Mouse (Mus musculus) spleen, embryonic (tissue): Measurements from ENCODE around the gene Pakap.

Experiments
- CTCF ChIA-PET: fragments of 350-600 bp; sonication (Branson Sonifier 250); formaldehyde crosslinking; loops from one replicate; lab custom pipeline; 2022; lab: Charles Lee

Gene Pakap

DNA sequence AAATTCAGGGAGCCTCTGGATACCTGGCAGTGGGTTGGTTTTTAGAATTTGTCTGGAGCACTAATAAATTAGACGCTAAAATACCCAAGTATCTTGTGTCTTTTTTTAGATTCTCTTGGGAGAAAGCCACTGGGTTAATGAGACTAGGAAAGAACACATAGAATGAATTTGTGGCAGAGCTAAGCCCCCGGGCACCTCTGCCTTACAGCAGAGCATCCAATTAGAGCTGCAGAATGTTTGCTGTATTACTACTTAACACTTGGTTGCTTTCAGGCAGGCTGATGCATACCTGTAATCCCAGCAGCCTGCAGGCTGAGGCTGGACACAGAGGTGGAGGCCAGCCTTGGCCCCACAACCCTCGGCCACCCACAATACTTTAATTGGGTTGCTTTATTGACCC, 261.8 kb downstream of the Pakap start:
- CTCF ChIA-PET = interaction anchor here (0.6 to 0.9 kb wide), 2 partner anchors 7 to 31 kb away, joined by 5 to 23 read pairs; no protein-coding TSS in a partner anchor

DNA sequence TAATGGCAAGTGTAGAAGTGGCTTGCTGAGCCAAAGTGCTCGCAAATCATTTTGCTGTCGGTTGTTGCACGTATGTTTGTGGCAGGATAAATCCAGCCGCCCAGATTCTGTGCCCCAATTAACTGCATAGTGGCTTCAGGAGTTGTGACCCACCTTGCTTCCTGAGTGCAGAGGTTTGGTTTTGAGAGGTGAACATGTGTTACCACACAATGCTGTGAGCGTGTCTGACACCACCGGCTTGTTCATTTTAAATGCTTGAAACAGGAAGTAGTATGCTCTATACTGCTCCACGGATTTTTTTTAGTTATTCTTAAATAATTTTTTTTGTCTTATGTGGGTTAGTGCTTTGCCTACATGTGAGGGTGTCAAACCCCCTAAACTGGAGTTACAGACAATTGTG, 264.3 kb downstream of the Pakap start:
- CTCF ChIA-PET = no interaction called here

DNA sequence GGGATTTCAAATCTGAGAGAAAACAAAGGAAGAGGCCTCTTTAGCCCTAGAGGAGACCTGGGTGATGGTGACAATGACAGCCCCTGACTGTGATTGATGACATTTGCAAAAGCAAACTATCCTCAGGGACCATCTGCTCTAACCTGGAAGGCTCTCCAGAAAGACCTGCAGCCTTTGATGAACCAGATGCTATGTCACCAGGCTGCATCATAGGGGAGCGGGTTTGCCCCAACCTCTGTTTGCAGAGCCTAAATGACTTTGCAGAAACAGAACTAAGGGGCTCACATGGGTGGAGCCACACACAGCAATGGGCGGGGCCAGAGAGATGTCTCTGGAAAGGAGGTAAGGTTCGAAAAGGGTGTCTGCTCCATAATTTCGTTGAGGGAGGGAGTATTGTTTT, 265.1 kb downstream of the Pakap start:
- CTCF ChIA-PET = no interaction called here

DNA sequence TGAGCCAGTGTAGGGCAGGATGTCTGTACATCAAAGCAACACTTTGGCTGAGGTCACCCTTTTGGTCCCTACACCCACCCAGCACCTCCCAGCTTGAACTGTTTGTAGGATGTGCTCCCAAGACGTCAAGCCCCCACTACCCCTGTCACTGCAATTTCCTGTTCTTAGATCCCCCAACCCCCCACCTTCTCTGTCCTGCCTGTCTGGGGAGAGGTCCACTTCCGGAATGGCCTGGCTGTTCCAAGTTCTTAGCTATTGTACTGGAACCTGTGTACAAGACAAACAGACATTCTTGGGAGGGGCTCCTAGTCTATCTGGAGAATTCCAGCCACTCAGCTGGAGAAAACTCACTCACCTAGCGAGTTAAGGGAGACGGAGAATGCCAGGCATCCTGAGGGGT, 266.2 kb downstream of the Pakap start:
- CTCF ChIA-PET = no interaction called here

DNA sequence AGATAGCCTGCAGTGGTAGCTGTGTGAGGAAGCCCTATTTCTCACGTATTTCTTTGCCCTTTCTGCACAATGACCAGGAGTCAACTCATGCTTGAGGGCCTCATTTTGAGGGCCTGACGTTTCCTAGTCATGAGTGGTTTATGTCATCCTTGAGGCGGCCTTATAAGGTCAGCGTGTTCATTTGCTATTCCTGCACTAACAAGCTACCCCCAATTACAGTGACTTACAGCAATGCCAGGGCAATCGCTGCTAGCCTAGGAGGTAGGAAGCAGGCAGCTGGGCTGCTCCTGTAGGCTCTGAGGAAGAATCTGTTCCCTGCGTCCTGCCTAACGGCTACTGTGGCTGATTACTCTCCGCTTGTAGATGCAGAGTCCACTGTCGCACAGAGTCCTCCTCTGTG, 269.1 kb downstream of the Pakap start:
- CTCF ChIA-PET = no interaction called here

DNA sequence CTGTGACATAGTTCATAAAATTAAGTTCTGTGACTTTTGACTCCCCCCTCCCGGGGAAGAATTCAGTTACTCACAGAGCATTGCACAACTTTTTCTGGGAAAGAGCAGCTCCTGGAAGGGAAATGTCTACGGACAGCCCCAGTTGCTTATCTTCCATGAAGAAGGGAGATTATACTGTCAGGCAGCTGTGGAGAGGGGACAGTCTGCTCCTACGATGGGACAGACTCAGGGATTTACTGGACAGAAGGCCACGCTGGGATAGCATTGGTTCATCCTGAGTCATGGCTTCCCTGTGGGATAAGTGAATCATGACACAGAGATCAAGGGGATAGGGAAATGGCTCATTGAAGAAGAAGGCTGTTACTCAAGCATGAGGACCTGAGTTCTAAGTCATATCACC, 271.4 kb downstream of the Pakap start:
- CTCF ChIA-PET = no interaction called here

DNA sequence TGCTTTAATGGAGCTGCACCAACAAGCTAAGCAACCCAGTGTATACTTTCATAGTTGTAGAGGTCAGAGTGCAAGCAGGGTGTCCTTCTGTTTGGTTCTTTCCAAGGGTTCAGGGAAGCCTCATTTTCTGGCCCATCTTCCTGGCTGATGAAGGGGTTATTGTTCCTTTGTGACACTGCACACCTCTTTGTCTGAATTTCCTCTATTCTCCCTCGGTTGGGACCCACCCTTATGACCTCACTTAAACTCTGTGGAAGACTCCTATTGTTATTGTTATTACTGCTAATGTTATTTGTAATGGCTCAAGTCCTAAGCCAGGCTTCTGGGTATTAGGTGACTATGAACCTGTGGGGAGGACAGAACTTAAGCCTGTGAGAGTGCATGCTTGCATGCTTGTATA, 273.9 kb downstream of the Pakap start:
- CTCF ChIA-PET = interaction anchor here (0.6 kb wide), 2 partner anchors 67 to 166 kb away, joined by 4 to 7 read pairs; no protein-coding TSS in a partner anchor

DNA sequence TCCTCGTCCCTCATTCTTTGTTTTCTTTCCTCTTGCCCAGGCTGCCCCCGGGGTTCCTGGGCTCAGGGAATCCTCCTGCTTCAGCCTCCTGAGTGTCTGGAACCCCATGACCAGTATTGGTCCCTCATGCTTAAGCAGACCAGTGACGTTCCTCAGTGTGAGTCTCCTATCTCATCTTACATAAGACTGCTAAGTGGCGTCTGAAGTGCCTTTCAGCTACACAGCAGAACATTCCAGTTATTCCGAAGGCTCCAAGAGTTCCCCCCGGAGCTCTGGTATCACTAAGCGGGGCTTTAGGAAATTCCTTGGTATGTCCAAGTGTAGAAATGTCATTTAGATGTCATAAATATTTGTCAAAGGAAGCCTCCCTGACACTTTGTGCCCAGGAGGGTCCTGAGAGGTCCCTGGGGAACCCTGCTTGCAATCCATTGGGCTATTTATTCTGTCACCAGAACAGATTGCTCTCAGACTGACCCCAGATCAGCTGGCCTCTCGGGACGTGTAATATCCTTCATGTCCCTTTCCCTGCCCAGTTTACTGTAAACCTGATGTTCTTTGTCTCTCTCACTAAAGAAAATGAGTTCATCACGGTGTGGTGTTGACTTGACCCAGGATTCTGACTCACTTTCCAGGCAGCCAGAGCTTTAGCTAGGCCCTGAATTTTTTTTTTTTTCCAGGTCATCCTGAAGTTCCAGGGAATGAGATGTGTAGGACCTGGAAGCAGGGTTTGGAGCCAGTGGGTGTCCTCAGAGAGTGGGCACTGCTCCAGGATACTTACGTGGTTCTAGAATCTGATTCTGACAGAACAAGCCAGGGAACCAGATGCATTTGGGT, 274.7 kb downstream of the Pakap start:
- CTCF ChIA-PET = no interaction called here

DNA sequence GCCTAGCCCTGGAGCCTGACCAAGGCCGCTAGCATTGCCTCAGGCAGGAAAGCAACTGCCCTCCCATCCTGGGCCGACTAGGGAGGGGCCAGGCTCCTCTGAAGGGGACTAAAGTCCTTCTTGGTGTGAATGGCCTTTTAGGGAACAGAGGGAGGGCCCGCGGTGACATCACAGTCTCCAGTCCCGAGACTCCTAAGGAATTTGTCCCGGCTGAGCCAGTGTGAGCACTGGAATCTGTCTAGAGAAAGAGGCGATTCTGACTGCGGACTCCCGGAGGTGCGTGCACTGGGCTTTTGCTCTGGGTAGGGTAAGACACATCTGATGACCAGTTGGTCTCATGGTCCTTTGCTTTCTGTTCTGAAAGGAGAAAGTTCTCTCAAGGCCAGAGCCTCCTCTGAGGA, 277.1 kb downstream of the Pakap start:
- CTCF ChIA-PET = no interaction called here

DNA sequence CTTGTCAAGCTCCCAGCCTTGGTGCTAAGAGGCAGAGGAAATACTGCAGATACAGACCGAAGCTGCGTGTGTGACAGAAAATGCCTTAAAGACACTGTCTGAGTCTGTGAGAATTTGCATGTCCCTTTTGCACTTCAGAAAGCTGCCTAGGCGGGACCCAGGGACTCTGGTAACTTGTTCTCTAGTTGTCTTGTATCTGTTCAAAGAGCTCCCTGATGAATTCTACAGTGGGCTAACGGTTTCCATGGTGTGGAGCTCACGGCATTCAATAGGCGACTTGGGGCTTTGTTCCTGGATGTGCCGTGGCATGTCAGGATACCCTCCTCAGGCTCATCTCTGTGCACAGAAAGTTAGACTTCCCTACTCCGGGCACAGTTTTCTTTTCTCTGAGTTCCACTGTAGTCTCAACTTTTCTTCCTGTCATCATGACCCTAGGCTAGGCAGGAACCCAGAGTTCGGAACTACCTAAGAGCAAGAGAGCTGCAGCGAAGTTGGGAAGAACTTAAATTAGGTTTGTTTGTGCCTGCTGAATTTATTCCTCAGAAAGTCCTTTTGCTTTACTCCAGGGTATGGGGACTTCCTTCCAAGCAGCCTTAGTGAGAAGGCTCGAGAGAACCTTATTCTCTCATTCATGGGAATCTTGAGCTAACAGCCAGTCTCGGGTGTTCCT, 277.7 kb downstream of the Pakap start:
- CTCF ChIA-PET = interaction anchor here (0.6 kb wide), 1 partner anchor 12 kb away, joined by 7 read pairs; no protein-coding TSS in a partner anchor

DNA sequence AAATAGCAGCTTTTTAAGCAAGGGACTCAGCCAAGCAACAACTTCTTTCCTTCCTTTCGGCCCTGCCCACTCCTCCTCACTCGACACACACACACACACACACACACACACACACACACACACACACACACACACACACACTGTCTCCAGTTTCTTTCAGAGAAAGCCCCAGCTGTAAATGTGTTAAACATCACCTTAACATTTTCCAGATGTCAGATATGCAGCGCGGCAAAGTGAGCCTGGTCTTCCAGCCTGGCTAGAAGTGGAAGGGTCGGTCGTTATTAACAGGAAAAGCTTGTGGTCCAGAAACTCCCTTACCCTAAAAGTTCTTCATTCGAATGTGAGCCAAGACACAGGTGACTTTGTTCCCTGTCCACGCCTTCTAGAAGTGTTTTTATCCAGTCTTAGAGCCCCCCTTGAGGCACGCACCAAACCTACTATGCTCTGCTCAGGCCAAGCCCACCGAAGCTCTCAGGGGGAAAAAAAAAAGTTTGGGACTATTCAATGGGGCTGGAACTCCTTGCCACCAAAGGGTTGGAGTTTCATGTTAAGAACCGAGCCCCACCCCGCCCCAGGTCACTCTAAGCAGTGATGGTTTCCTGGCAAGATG, 278.5 kb downstream of the Pakap start:
- CTCF ChIA-PET = interaction anchor here (0.6 kb wide), 1 partner anchor 11 kb away, joined by 7 read pairs; no protein-coding TSS in a partner anchor

DNA sequence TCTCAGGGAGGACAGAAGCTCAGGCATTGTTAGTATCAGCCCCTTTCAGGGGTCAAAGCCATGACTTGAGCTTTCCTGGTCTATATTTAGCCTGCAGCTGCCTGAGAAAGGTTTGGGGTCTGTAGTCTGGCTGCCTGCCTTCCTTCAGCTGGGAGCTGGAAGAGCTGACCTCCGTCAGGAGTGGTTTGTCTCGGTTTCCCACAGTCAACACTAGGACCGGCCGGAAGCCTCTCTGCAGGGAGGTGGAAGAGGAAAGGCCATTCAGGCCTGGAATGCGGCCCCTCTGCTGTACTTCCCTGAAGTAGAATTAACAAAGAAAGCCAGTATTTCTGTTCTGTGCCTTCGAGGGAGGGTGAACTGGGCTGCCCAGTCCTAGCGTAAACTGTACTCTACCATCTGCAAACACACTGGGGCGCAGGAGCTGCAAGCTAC, 279.0 kb downstream of the Pakap start:
- CTCF ChIA-PET = no interaction called here

DNA sequence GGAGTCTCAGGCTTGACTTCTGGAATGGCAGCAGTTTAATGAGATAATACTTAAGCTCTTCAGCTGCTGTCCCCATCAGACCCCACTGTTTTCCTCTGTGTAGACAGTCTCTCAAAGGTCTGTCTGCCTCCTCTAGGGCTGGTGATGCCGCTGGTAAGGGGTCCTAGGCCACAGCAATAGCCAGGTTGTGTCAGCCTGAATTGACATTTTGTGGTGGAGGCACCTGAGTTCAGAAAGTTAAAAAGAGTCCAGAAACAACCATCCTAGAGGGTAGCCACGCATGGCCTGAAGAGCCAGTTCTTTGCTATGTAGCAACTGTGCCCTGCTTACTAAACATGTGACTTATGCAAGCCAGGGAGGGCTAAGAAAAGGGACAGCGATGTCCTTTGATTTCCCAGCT, 279.7 kb downstream of the Pakap start:
- CTCF ChIA-PET = no interaction called here

DNA sequence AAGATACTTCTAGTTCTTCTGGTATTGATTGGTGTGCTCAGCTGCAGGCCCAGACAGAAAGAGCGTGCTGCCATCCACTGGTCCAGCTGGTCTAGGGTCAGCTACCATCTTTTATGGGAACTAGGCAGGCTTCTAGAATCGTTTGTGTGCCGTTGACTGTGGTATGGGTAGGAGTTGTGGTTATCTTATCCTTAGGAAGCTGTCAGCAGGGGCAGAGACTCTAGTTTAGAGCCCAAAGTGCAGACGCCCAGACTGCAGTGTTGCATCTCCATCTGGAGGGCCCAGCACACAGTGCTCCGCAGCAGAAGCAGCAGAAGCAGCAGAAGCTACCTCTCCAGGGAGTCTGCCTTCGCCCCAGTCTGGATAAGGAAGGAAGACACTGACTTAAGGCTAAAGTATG, 281.5 kb downstream of the Pakap start:
- CTCF ChIA-PET = no interaction called here

DNA sequence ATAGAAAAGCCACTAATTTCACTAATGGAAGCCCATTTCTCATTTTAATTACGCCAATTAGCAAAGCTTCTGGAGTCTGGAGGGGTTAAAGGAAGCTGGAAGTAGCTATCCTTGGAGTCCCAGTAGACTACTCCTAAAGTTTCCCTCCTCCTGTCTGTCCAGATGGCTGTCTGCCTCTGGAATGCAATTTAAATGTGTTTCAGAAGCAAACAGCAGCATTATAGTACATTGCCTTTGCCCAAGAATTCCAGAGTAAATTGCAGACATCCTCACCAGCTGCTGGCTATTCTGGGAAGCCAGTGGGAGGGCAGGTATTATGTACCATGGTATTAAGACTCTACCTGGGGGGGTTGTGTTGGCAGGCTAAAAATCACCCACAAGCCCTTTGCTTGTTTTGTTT, 283.8 kb downstream of the Pakap start:
- CTCF ChIA-PET = interaction anchor here (1.2 kb wide), 1 partner anchor 11 kb away, joined by 3 read pairs; no protein-coding TSS in a partner anchor

DNA sequence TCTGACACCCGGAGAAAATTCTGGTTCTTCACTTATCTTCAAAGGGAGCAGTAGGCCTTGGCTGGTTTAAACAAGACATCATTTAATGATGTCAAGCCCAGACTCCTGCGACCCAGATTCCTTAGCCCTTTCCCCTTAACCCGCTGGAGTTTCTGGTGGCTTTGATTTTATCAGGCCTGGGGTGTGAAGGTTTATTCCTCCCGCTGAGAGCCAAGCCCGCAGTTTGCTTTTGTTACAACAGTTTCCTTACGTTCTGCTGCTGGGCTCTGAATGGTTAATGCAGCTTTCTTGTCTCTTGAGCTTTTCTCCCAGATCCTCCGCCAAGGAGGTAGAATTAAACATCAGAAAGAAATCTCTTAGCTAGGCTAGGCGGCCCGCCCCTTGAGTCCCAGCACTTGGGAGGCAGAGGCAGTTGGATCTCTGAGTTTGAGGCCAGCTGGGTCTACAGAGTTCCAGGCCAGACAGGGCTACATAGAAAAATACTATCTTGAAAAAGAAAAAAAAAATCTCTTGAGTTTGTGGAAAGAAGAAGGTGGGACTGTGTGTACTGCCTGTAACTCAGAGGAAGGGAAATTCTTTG, 284.6 kb downstream of the Pakap start:
- CTCF ChIA-PET = interaction anchor here (1.2 kb wide), 1 partner anchor 10 kb away, joined by 3 read pairs; no protein-coding TSS in a partner anchor

DNA sequence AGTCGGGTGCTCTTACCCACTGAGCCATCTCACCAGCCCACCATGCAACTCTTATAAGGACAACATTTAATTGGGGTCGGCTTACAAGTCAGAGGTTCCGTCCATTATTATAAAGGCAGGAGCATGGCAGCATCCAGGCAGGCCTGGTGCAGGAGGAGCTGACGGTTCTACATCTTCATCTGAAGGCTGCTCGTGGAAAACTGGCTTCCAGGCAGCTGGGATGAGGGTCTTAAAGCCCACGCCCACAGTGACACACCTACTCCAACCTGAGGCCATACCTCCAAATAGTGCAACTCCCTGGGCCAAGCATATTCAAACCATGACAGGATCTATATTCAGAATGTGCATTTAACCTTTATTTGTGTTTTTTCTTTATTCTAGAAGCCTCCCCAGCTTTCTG, 286.2 kb downstream of the Pakap start:
- CTCF ChIA-PET = no interaction called here

DNA sequence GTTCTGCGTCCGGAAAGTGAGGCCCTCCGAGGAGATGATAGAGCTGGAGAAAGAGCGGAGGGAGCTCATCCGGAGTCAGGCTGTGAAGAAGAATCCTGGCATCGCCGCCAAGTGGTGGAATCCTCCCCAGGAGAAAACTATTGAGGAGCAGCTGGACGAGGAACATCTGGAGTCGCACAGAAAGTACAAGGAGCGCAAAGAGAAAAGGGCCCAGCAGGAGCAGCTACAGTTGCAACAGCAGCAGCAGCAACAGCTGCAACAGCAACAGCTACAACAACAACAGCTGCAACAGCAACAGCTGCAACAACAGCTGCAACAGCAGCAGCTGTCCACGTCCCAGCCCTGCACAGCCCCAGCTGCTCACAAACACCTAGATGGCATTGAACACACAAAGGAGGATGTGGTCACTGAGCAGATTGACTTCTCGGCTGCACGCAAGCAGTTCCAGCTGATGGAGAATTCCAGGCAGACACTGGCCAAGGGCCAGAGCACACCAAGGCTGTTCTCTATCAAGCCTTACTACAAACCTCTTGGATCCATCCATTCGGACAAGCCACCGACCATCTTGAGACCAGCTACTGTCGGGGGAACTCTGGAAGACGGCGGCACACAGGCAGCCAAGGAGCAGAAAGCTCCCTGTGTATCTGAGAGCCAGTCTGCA, 287.4 kb downstream of the Pakap start:
- CTCF ChIA-PET = no interaction called here

DNA sequence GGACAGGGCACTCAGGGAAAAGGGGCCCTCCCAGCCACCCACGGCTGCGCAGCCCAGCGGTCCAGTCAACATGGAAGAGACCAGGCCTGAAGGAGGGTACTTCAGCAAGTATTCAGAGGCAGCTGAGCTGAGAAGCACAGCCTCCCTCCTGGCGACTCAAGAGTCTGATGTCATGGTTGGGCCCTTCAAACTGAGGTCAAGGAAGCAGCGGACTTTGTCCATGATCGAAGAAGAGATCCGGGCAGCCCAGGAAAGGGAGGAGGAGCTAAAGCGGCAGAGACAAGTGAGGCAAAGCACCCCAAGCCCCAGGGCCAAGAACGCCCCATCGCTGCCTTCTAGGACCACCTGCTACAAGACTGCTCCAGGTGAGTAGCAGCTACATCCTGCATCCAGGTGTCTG, 288.7 kb downstream of the Pakap start:
- CTCF ChIA-PET = no interaction called here

DNA sequence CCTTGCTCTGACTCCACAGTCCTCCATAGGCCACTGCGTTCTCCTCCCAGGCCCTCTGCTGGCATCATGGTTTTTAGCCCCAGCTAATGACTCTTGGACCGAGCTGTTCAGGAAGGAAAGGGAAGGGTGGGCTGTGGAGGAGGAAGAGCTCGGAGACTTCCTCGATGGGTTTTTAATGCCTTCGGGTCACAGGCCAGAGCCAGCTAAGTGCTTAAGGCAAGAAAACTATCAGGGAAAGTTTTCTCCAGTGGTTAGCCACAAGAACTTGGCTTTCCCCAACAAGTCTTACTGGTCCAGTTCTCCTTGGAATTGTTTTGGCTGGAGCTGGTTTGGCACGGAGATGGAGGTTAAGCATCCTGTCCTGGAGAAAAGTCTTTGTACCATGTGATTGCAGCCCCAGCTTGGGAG, 292.2 kb downstream of the Pakap start:
- CTCF ChIA-PET = interaction anchor here (0.7 kb wide), 2 partner anchors 30 to 116 kb away, joined by 4 to 5 read pairs; no protein-coding TSS in a partner anchor

DNA sequence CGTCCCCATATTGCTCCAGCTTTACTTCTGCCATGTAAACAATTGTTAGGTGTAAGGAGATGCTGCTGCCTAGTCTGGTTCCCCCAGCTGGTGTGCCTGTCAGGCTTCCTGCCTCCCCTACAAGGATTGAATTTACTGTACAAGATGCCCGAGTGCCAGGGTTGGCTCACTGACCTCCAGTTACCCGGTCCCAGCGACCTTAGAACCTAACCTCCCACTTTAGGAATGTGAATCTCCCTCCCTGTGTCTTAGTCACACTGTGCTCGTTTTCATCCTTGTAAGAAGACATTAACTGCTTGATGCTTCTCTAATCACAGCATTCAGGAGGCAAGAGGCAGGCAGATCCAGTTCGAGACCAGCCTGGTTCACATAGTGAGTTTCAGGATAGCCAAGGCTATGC, 293.2 kb downstream of the Pakap start:
- CTCF ChIA-PET = no interaction called here
